Mouse (Mus musculus): ENCODE data around the gene Lcn2.

Lcn2 gene

GRCm38 (mm10) chr2:32342539-32343350 is 45.3 kb downstream of the Lcn2 start:
- no peak for DNase-seq

GRCm38 (mm10) chr2:32342039-32342438 is 46.0 kb downstream of the Lcn2 start:
- DNase-seq: no peak

DNA sequence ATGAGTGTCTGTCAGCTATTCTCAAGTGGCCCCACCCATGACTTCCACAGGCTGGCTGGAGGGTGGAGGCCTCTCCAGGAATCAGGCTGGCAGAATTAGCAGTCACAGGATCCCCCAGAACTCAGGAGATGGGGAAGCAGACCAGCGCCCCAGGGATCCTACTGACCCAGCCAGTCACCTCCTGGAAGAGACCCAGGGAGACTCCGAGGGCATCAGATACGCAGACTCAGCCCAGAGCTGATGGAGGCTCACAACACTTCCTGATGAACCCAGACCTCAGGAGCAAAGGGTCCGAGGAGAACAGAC is 46.5 kb downstream of the Lcn2 start:
- no peak for DNase-seq

DNA sequence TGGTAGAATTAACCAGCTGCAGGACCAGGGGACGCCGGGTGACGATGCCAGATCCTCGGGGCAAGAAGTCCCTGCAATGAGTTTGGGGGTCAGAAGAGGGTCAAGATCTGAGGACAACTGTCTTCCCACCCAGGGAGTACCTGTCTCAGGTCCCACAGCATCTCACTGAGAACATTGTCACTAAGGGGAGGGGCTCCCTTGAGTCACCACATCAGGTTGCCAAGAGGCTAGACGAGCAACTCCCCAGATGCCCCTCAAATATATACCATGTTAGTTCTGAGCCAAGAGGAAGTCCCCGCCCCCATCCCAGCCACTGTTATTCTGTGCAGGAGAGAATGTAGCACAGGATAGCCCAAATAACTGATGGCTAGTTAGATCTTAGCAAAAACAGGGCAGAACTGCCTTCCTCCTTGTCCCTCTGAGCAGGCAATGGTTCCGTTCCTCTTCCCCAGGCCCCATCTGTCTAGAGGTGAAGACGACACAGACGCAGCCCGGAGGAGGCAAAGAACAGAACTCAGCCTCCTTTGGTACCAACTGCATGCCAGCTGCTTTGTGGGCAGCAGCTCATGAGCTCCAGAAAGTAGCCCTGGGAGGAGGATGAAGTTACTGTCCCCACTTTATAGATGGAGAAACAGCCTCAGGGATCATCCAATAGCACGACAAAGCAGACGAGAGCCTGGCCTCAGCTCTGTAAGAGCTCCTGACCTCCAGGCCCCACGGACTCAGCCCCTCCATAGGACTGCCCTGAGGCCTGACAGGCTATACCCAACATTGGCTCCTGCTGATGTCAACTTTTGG is 47.0 kb downstream of the Lcn2 start:
- DNase-seq: no peak

GRCm38 (mm10) chr2:32339912-32340642 is 48.0 kb downstream of the Lcn2 start:
- DNase-seq: peak in 1 of 2 experiments; percentile 39

DNA sequence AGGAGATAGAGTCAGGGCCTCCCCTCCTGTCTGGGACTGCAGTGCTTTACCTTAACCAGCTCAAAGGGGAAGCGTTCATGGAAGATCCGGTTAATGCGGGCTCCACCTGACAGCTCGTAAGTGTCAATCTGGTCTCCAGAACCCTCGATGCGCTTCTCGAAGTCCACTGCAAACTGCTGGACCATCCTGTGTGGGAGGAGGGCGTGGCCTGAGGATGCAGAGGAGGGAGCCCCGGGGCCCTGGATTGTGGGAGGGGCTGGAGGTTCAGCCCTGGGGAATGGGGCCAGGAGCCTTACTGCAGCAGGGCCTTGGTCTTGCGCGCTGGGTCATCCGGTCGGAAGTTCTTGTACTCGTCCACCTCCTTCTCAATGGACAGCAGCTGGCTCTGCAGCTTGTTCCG is 52.2 kb downstream of the Lcn2 start:
- peak; percentile 57 to 66 for DNase-seq

All from kidney, postnatal 4 days (tissue).